ENCODE assay signal across 8 mouse cellular contexts in the genomic region with DNA sequence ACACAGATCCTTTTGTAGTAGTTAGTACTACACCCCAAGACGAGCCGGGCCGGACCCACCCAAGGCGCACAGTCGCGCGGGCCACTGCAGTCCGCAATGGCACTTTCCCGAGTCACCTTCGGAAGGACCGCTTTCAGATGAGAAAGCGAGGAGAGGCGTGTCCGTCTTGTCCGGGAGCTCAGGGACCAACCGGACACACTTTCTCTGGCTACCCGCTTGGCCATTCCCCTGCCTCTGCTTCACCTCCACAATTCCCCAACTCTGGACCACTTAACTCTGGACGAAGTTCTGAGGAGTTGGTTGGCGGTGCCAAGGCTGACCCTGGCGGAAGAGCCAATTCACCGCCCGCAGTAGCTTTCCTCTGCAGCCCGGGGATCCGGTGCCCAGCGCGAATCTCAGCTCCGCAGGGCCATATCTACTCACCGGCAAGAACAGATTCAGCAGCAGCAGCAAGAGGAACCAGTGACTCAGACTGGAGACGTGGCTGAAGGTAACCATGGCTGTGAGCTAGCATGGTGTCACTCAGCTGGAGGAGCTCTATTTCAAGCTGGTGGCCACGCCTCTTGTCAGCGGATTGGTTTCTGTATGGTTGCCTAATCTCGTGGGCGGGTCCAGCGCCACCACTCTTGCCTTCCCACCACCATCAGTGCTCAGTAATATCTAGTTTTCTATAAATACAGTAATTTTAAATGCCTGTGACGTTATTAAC. TPM values are rescaled to one million over a fixed set of nuclear protein-coding genes. Genes with fewer than 3 reads are reported as not detected.
DNase-seq lines count a peak whose midpoint lies in the region; ATAC-seq and TF ChIP-seq lines count a peak whose summit lies in the region.

A gene (minus strand): TSS at position 514 of the 709 bp plus-strand sequence.

- intact Hi-C loops in heart, postnatal 36 days (cut with DNase I), result loop anchor here (1.0 kb wide), 1 partner anchor 36 kb away; a partner anchor contains a TSS

- no peak within 1 kb of the TSS for H3K9ac ChIP-seq in forebrain, embryonic 15.5 days (replicated peaks)
- no peak within 1 kb of the TSS for H3K9ac ChIP-seq in neural tube, embryonic 14.5 days (replicated peaks; ENCODE audit: low read depth, low read length)

- no peaks in the 10 kb centered on the region for H3K9me3 ChIP-seq in forebrain, embryonic 15.5 days
- no peaks in the 10 kb centered on the region for H3K9me3 ChIP-seq in neural tube, embryonic 14.5 days (ENCODE audit: control insufficient read depth, low read length)

- no peak for TF ChIP-seq CTCF in bone marrow, adult 2 months (IDR thresholded peaks at IDR 0.05; ENCODE audit: control insufficient read depth, insufficient read depth, low read length)

- peak within 1 kb of the TSS; percentile 58 for H3K4me3 ChIP-seq in bone marrow, adult 2 months (replicated peaks; ENCODE audit: control insufficient read depth, low read depth, low read length)
- H3K4me3 ChIP-seq in forebrain, embryonic 15.5 days, result peak within 1 kb of the TSS; percentile 32
- peak within 1 kb of the TSS; percentile 27 for H3K4me3 ChIP-seq in neural tube, embryonic 14.5 days (ENCODE audit: low read depth, low read length)

- peak within 1 kb of the TSS; percentile 57 for H3K4me2 ChIP-seq in forebrain, embryonic 15.5 days (replicated peaks)
- H3K4me2 ChIP-seq in neural tube, embryonic 14.5 days (ENCODE audit: low read depth, low read length), result peak within 1 kb of the TSS; percentile 56

- WGBS in bone marrow, adult 2 months, result under 1% methylated on average over 35 of the region's 35 CpGs
- 2% methylated on average over 35 of the region's 35 CpGs for WGBS in forebrain, embryonic 15.5 days
- WGBS in neural tube, embryonic 14.5 days, result 4% methylated on average over 35 of the region's 35 CpGs

- peak; percentile 87 for ATAC-seq in forebrain, embryonic 15.5 days (replicated peaks)
- peak; percentile 76 for ATAC-seq in neural tube, embryonic 14.5 days (ENCODE audit: low read depth)

- 0 out of 2 replicates have a peak, but pooled peaks have one; percentile 17 for TF ChIP-seq POLR2A in bone marrow, adult 2 months (IDR thresholded peaks at IDR 0.05; ENCODE audit: borderline replicate concordance, control insufficient read depth, low read depth, low read length)

- H3K36me3 ChIP-seq in forebrain, embryonic 15.5 days, result peaks cover 16% of the 10 kb centered on the region
- H3K36me3 ChIP-seq in neural tube, embryonic 14.5 days (ENCODE audit: control insufficient read depth, insufficient read depth, low read length), result peaks cover 9% of the 10 kb centered on the region; the same call in 1 of the 2 replicates

- H3K27ac ChIP-seq in bone marrow, adult 2 months (ENCODE audit: control insufficient read depth, insufficient read depth, low read depth, low read length, poor library complexity), result peak within 1 kb of the TSS; percentile 41
- H3K27ac ChIP-seq in forebrain, embryonic 15.5 days (replicated peaks), result no peak within 1 kb of the TSS
- H3K27ac ChIP-seq in neural tube, embryonic 14.5 days (ENCODE audit: low read depth, low read length), result no peak within 1 kb of the TSS

- H3K27me3 ChIP-seq in forebrain, embryonic 15.5 days, result peaks cover 5% of the 10 kb centered on the region; the same call in 1 of the 2 replicates
- no peaks in the 10 kb centered on the region for H3K27me3 ChIP-seq in neural tube, embryonic 14.5 days (ENCODE audit: control insufficient read depth, insufficient read depth, low read length)

- H3K4me1 ChIP-seq in bone marrow, adult 2 months (ENCODE audit: control insufficient read depth, insufficient read depth, low read length), result peaks cover 2% of the 10 kb centered on the region
- peaks cover 6% of the 10 kb centered on the region; the same call in 1 of the 2 replicates for H3K4me1 ChIP-seq in forebrain, embryonic 15.5 days
- no peaks in the 10 kb centered on the region for H3K4me1 ChIP-seq in neural tube, embryonic 14.5 days (ENCODE audit: control insufficient read depth, insufficient read depth, low read length)

- DNase-seq in CD8-positive naive resting alpha-beta T cell, adult 2 months (ENCODE audit: low read depth in 2 of 2, low spot score in 2 of 2), result peak; percentile 60 to 64
- DNase-seq in heart, postnatal 36 days, result peak; percentile 70 to 75
- peak; percentile 72 to 84 for DNase-seq in layer of hippocampus, adult 18-20 months (ENCODE audit: low spot score in 2 of 2)
- peak; percentile 88 to 89 for DNase-seq in lung, adult 18-20 months
- DNase-seq in thymus, adult 18-20 months, result peak; percentile 47

RNA-seq across cellular contexts. Expression of the gene that starts here (rescaled TPM):
- 0.85 and 1.3 TPM in 2 replicates for polyA plus RNA-seq in bone marrow, adult 2 months (2011; ENCODE audit: insufficient read depth, insufficient read length, low replicate concordance, missing spikeins)
- 0.45 and 0.66 TPM in 2 replicates for polyA plus RNA-seq in forebrain, embryonic 15.5 days (2015; fragmentation: Nextera tagmentation; extraction: Ambion mirVana)
- 1 to 10 TPM; 1.4 to 2.0 TPM for total RNA-seq in heart, postnatal 36 days (2021)
- total RNA-seq in layer of hippocampus, adult 18-20 months (2021), result under 1 TPM; 0.71 to 0.92 TPM
- 0.98 and 1.3 TPM in 2 replicates for polyA plus RNA-seq in neural tube, embryonic 14.5 days (2014; fragmentation: Nextera tagmentation; extraction: Ambion mirVana)

Comparison
In these comparisons a context has a peak if more than half of its experiments do, and no peak if none do; other contexts are left out.
1. Peak in ATAC-seq, H3K4me3 ChIP-seq and H3K4me2 ChIP-seq in forebrain, embryonic 15.5 days; RNA of the gene not detected or under 1 TPM.
2. Peak in DNase-seq in layer of hippocampus, adult 18-20 months; RNA of the gene not detected or under 1 TPM.